Mouse (Mus musculus) G1E-ER4 (cell line): ENCODE data around the gene Fzd2. TPM values are rescaled to one million over a fixed set of nuclear protein-coding genes. Genes with fewer than 3 reads are reported as not detected.

Source experiments
- GATA1 ChIP-seq: IDR thresholded peaks from one replicate; pipeline ENCODE4 v1.8.0; 2012; ENCODE audit warnings: low read length, inconsistent platforms
- polyA plus RNA-seq: library from polyadenylated mRNA; stranded (reverse); fragments of >175 nt; gene quantifications from 2 replicates; pipeline ENCODE4 v1.2.3, GENCODE M21; 2012

Fzd2 gene
- polyA plus RNA-seq, 1 experiment: not detected

- no peak for TF ChIP-seq GATA1
These were observed 1.6 kb downstream of the Fzd2 start for GRCm38 (mm10) chr11:102605553-102606416.

GRCm38 (mm10) chr11:102606751-102607171 lies 2.6 kb downstream of the Fzd2 start:
- no peak for TF ChIP-seq GATA1

- no peak for TF ChIP-seq GATA1
These were observed 3.7 kb downstream of the Fzd2 start for GRCm38 (mm10) chr11:102607686-102608548.

DNA sequence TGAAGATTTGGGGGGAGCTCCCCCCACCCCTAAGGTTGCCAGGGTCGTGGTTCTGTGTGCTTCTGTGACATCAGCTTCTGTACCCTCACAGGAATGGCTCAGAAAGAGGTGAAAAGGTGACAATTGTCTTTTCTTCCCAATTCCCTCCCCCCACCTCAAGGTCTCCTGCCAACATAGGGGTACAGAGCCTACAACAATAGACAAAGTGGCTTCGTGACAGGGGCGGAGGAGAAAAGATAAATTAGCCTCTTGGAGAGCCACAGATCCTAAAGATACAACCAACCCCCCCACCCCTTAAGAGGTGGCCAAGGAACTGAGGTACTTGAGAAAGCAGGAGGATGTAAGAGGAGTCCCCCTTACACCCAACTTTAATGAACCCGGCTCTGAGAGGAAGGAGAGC lies 4.5 kb downstream of the Fzd2 start:
- TF ChIP-seq GATA1: no peak

GRCm38 (mm10) chr11:102609483-102609882 lies 5.3 kb downstream of the Fzd2 start:
- no peak for TF ChIP-seq GATA1

GRCm38 (mm10) chr11:102610260-102610659 lies 6.1 kb downstream of the Fzd2 start:
- TF ChIP-seq GATA1: no peak

GRCm38 (mm10) chr11:102610675-102611316 lies 6.6 kb downstream of the Fzd2 start:
- TF ChIP-seq GATA1: no peak

DNA sequence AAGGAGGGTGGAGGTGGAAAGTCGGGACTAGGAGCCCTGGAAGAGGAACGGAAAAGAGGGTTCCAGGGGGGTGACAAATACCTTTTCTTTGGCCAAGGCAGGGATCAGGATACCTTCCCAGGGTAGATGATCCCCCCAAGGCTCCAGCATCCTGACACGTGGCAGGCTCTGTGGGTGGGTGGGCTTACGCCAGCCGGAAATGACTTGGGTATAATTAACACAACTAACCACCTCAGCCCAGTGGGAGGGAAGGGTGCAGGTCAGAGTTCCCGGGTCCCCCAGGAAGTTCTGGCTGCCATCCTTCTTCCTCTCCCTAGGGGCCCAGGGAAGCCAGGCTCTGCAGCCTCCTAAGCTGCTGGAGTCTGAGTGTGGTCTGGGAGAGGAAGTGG lies 7.1 kb downstream of the Fzd2 start:
- TF ChIP-seq GATA1: no peak

GRCm38 (mm10) chr11:102619449-102619848 lies 15.3 kb downstream of the Fzd2 start:
- TF ChIP-seq GATA1: no peak

DNA sequence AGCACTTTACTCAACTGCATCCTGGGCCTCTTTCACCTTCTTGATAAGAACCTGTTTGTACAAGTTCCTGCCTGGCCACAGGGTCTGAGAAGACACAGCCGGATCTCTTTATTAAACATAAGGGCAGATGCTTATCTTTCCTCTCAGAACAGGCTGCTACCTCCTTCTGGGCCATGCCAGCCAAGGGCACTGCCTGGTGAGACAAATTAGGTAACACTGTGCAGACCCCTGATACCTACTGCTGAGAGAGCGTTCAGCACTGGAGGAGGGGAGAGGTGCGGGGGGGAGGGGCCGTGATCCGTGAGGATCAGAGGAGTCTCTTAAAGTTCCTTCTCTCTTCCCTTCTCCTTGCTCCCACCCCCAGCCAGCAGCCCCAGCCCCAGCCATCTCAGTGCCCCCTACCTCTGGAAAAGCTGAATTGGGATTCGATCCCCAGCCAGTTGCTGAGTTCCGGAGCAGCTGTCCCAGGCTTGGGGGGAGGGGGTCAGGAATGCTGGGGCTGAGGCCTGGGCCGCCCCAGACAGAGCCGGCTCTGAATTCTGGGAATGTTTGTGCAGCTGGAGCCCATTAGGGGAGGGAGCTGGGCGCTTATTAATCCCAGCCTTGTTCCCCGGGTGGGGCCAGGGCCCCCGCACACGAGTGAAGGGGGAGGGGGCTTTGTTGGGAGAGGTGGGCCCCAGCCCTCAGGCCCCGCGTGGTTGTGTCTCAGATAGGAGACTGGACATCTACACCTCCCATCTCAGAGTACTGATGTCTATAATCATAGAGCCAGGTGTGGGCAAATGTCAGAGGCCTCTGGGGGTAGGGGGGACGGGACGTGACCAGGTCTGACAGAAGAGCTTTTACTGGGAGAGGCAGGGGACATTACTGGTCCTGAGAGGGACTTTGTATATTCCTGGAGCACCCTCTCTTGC lies 19.9 kb downstream of the Fzd2 start:
- TF ChIP-seq GATA1: no peak

- no peak for TF ChIP-seq GATA1
These were observed 20.8 kb downstream of the Fzd2 start for GRCm38 (mm10) chr11:102624888-102625407.

GRCm38 (mm10) chr11:102627171-102627931 lies 23.2 kb downstream of the Fzd2 start:
- no peak for TF ChIP-seq GATA1

- TF ChIP-seq GATA1: no peak
These were observed 24.3 kb downstream of the Fzd2 start for GRCm38 (mm10) chr11:102628529-102628928.

- no peak for TF ChIP-seq GATA1
These were observed 25.2 kb downstream of the Fzd2 start for GRCm38 (mm10) chr11:102629375-102629774.
